In genomic region chrX:106924572-106924971, GRCm38 (mm10) we compare ENCODE assay signal across 20 mouse cellular contexts. TPM values are rescaled to one million over a fixed set of nuclear protein-coding genes. Genes with fewer than 3 reads are reported as not detected.
"Had no signal": no experiment of that assay in that cellular context is flagged by ENCODE, and none has a peak within 500 bp of the region (broad histone marks: within the 10 kb centered on the region; RNA-seq: fewer than 3 reads in every experiment).

No protein-coding gene starts in this region.

- H3K4me2 ChIP-seq: liver, embryonic 13.5 days; liver, embryonic 15.5 days; lung, embryonic 15.5 days; midbrain, embryonic 11.5 days; midbrain, embryonic 13.5 days; midbrain, embryonic 15.5 days; neural tube, embryonic 13.5 days; neural tube, embryonic 15.5 days; stomach, embryonic 15.5 days had no signal

- DNase-seq: liver, embryonic 13.5 days; liver, postnatal 0 days; lung, adult 2 months; lung, postnatal 14 days; lung, postnatal 36 days; right cerebral cortex, postnatal 14 days; thymus, adult 2 months; thymus, postnatal 14 days; thymus, postnatal 36 days had no signal

- ATAC-seq: liver, postnatal 0 days; lung, postnatal 0 days; midbrain, embryonic 13.5 days; midbrain, embryonic 15.5 days had no signal

- H3K36me3 ChIP-seq: liver, embryonic 13.5 days; liver, embryonic 15.5 days; lung, embryonic 15.5 days; midbrain, embryonic 13.5 days; midbrain, embryonic 15.5 days; neural tube, embryonic 13.5 days; neural tube, embryonic 15.5 days; stomach, embryonic 15.5 days had no signal

- H3K27me3 ChIP-seq: liver, embryonic 13.5 days; liver, embryonic 15.5 days; lung, embryonic 15.5 days; megakaryocyte, embryonic 14.5 days; midbrain, embryonic 15.5 days; neural tube, embryonic 13.5 days; neural tube, embryonic 15.5 days; stomach, embryonic 15.5 days had no signal

- H3K4me3 ChIP-seq: liver, embryonic 13.5 days; liver, embryonic 15.5 days; lung, embryonic 15.5 days; megakaryocyte, embryonic 14.5 days; midbrain, embryonic 13.5 days; midbrain, embryonic 15.5 days; neural tube, embryonic 13.5 days; neural tube, embryonic 15.5 days; stomach, embryonic 15.5 days had no signal

RNA-seq across cellular contexts. Expression of gene Lpar4, which starts 4.1 kb away (rescaled TPM):
- polyA plus RNA-seq: macrophage had no signal
